Mouse (Mus musculus) E14TG2a.4 (cell line): ENCODE results near the gene Pgap3.

Experiments used
- CTCF ChIP-seq: conservative IDR thresholded peaks from 2 replicates; pipeline ENCODE4 v1.5.1; 2014; ENCODE audit warnings: low read length
- NANOG ChIP-seq: IDR thresholded peaks from 2 replicates; pipeline ENCODE4 v1.6.1; 2014; ENCODE audit warnings: borderline replicate concordance, low read length, mixed read lengths
- POU5F1 ChIP-seq: IDR thresholded peaks from 2 replicates; pipeline ENCODE4 v1.6.1; 2014; ENCODE audit warnings: low read length, borderline replicate concordance

DNA sequence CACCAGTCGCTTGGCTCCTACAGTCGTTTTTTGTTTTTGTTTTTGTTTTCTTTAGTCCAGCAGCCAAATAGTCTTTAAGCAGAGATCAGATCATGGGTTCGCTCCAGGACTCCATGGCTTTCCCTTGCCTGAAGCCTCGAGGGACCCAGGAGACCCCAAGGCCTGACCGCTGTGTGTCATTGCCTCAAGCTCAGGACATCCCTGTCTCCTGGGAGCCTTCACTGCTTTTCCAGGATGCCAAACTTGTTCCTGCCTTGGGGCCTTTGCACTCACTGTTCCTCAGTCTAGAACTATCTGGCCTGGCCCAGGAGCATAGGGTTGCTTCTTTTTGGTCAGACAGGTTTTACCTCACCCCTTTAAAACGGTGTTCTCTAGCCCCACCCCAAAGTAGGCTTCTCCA lies 6.3 kb upstream of the Pgap3 start:
- TF ChIP-seq CTCF (no peak), NANOG (no peak), POU5F1 (no peak)
